Mouse (Mus musculus): ENCODE data around the gene Olfr380.

DNA sequence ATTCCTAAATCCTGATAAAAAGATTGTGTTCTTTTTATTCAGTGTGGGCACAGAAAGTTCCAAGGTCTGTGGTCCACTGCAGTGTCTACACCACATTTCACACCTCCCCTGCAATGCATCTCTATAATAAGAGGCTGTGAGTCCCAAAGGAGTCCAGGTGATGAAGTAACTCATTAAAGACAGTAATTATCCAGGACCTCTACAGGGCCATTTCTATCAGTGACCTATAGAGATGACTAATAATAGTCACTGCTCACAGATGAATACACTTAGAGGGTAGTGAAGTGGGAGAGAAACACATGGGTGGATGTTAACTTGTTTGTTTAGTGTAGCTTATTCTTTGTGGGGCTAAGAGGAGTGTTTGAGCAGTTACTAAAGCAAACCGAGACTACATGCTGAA, 28.9 kb downstream of the Olfr380 start, which contains the start of gene Olfr378:
- TF ChIP-seq FLI1 (IDR thresholded peaks at IDR 0.05; ENCODE audit: low read length) (no peak), GATA1 (IDR thresholded peaks at IDR 0.05; ENCODE audit: borderline replicate concordance, low read length) (no peak)

Data from megakaryocyte, embryonic 14.5 days (primary cell).